Mouse (Mus musculus): ENCODE measurements at regions not wholly inside any gene's neighbourhood (a gene's known extent, or its start where the extent isn't known, plus 50 kb on each side); places are given as distances from the start of the nearest gene placed in this dataset.
"Not testable (repeated sequence)": the region's sequence is repeated elsewhere in the genome, so short reads cannot be mapped to it uniquely, and the experiment has no call there.

GRCm38 (mm10) chr3:6427905-6428304, 192.3 kb downstream of the 1700008P02Rik start:
- no peak overlapping the region for H3K27ac ChIP-seq (ENCODE audit: low read depth, low read length)
- 62% methylated on average over 1 of the region's 1 CpGs for WGBS
- H3K27me3 ChIP-seq (replicated peaks; ENCODE audit: control insufficient read depth, insufficient read depth, low read length), result no peaks in the 10 kb centered on the region
- no peak overlapping the region for H3K4me2 ChIP-seq (ENCODE audit: low read length)
- no peak overlapping the region for H3K9ac ChIP-seq (ENCODE audit: low read length)
- H3K4me1 ChIP-seq (ENCODE audit: control insufficient read depth, insufficient read depth, low read length), result no peaks in the 10 kb centered on the region
- H3K4me3 ChIP-seq (ENCODE audit: low read depth, low read length), result no peak overlapping the region
- no peaks in the 10 kb centered on the region for H3K9me3 ChIP-seq (replicated peaks; ENCODE audit: control insufficient read depth, low read length)
- H3K36me3 ChIP-seq (ENCODE audit: control insufficient read depth, insufficient read depth, low read length), result no peaks in the 10 kb centered on the region
- DNase-seq (ENCODE audit: low spot score) (peak; percentile 10), ATAC-seq (no peak)

- H3K36me3 ChIP-seq (ENCODE audit: control insufficient read depth, insufficient read depth, low read length), result no peaks in the 10 kb centered on the region
- DNase-seq (ENCODE audit: low spot score) (no peak), ATAC-seq (no peak)
- no peak overlapping the region for H3K4me3 ChIP-seq (ENCODE audit: low read depth, low read length)
- no peak overlapping the region for H3K27ac ChIP-seq (ENCODE audit: low read depth, low read length)
- H3K4me1 ChIP-seq (ENCODE audit: control insufficient read depth, insufficient read depth, low read length), result no peaks in the 10 kb centered on the region
- no peaks in the 10 kb centered on the region for H3K9me3 ChIP-seq (replicated peaks; ENCODE audit: control insufficient read depth, low read length)
- H3K9ac ChIP-seq (ENCODE audit: low read length), result no peak overlapping the region
- H3K27me3 ChIP-seq (replicated peaks; ENCODE audit: control insufficient read depth, insufficient read depth, low read length), result no peaks in the 10 kb centered on the region
- H3K4me2 ChIP-seq (ENCODE audit: low read length), result no peak overlapping the region
These were observed 219.4 kb downstream of the 1700008P02Rik start for GRCm38 (mm10) chr3:6400871-6401270.

GRCm38 (mm10) chr3:6385669-6386068, 234.6 kb downstream of the 1700008P02Rik start:
- no peak for ATAC-seq
- no peak overlapping the region for H3K27ac ChIP-seq (ENCODE audit: low read depth, low read length)
- no peak overlapping the region for H3K9ac ChIP-seq (ENCODE audit: low read length)
- H3K9me3 ChIP-seq (replicated peaks; ENCODE audit: control insufficient read depth, low read length), result no peaks in the 10 kb centered on the region
- H3K4me1 ChIP-seq (ENCODE audit: control insufficient read depth, insufficient read depth, low read length), result no peaks in the 10 kb centered on the region
- no peaks in the 10 kb centered on the region for H3K36me3 ChIP-seq (ENCODE audit: control insufficient read depth, insufficient read depth, low read length)
- DNase-seq (ENCODE audit: low spot score), result no peak
- no peak overlapping the region for H3K4me3 ChIP-seq (ENCODE audit: low read depth, low read length)
- no peak overlapping the region for H3K4me2 ChIP-seq (ENCODE audit: low read length)
- H3K27me3 ChIP-seq (replicated peaks; ENCODE audit: control insufficient read depth, insufficient read depth, low read length), result no peaks in the 10 kb centered on the region

- Histone ChIP-seq H3K4me1 (ENCODE audit: control insufficient read depth, insufficient read depth, low read length) (no peaks in the 10 kb centered on the region), H3K27ac (ENCODE audit: low read depth, low read length) (no peak overlapping the region), H3K4me3 (ENCODE audit: low read depth, low read length) (no peak overlapping the region), H3K9me3 (replicated peaks; ENCODE audit: control insufficient read depth, low read length) (no peaks in the 10 kb centered on the region), H3K27me3 (replicated peaks; ENCODE audit: control insufficient read depth, insufficient read depth, low read length) (no peaks in the 10 kb centered on the region), H3K4me2 (ENCODE audit: low read length) (no peak overlapping the region), H3K9ac (ENCODE audit: low read length) (no peak overlapping the region), H3K36me3 (ENCODE audit: control insufficient read depth, insufficient read depth, low read length) (no peaks in the 10 kb centered on the region)
- ATAC-seq, result peak; percentile 71
- DNase-seq (ENCODE audit: low spot score), result peak; percentile 25
These were observed 237.3 kb downstream of the 1700008P02Rik start for GRCm38 (mm10) chr3:6382896-6383295.

- Histone ChIP-seq H3K4me3 (ENCODE audit: low read depth, low read length) (no peak overlapping the region), H3K9ac (ENCODE audit: low read length) (no peak overlapping the region), H3K9me3 (replicated peaks; ENCODE audit: control insufficient read depth, low read length) (no peaks in the 10 kb centered on the region), H3K4me1 (ENCODE audit: control insufficient read depth, insufficient read depth, low read length) (no peaks in the 10 kb centered on the region), H3K27ac (ENCODE audit: low read depth, low read length) (no peak overlapping the region), H3K4me2 (ENCODE audit: low read length) (no peak overlapping the region), H3K36me3 (ENCODE audit: control insufficient read depth, insufficient read depth, low read length) (no peaks in the 10 kb centered on the region), H3K27me3 (replicated peaks; ENCODE audit: control insufficient read depth, insufficient read depth, low read length) (no peaks in the 10 kb centered on the region)
- WGBS, result 79% methylated on average over 1 of the region's 1 CpGs
- DNase-seq (ENCODE audit: low spot score) (no peak), ATAC-seq (no peak)
These were observed 237.9 kb downstream of the 1700008P02Rik start for GRCm38 (mm10) chr3:6382296-6382695.

- 65% methylated on average over 5 of the region's 5 CpGs for WGBS
- no peaks in the 10 kb centered on the region for H3K36me3 ChIP-seq (ENCODE audit: control insufficient read depth, insufficient read depth, low read length)
- H3K9ac ChIP-seq (ENCODE audit: low read length), result no peak overlapping the region
- no peaks in the 10 kb centered on the region for H3K4me1 ChIP-seq (ENCODE audit: control insufficient read depth, insufficient read depth, low read length)
- DNase-seq (ENCODE audit: low spot score), result no peak
- no peak for ATAC-seq
- no peaks in the 10 kb centered on the region for H3K9me3 ChIP-seq (replicated peaks; ENCODE audit: control insufficient read depth, low read length)
- no peak overlapping the region for H3K4me2 ChIP-seq (ENCODE audit: low read length)
- no peaks in the 10 kb centered on the region for H3K27me3 ChIP-seq (replicated peaks; ENCODE audit: control insufficient read depth, insufficient read depth, low read length)
- no peak overlapping the region for H3K4me3 ChIP-seq (ENCODE audit: low read depth, low read length)
- H3K27ac ChIP-seq (ENCODE audit: low read depth, low read length), result no peak overlapping the region
These were observed 238.5 kb downstream of the 1700008P02Rik start for GRCm38 (mm10) chr3:6381732-6382131.

- not testable (repeated sequence) for DNase-seq (ENCODE audit: low spot score); H3K27ac ChIP-seq (ENCODE audit: low read depth, low read length); H3K4me2 ChIP-seq (ENCODE audit: low read length); ATAC-seq; H3K9ac ChIP-seq (ENCODE audit: low read length); H3K36me3 ChIP-seq (ENCODE audit: control insufficient read depth, insufficient read depth, low read length); H3K27me3 ChIP-seq (replicated peaks; ENCODE audit: control insufficient read depth, insufficient read depth, low read length); H3K4me1 ChIP-seq (ENCODE audit: control insufficient read depth, insufficient read depth, low read length); H3K4me3 ChIP-seq (ENCODE audit: low read depth, low read length); H3K9me3 ChIP-seq (replicated peaks; ENCODE audit: control insufficient read depth, low read length)
- WGBS, result 100% methylated on average over 1 of the region's 21 CpGs
These were observed 281.2 kb downstream of the 1700008P02Rik start for GRCm38 (mm10) chr3:6339001-6339400.

- H3K4me1 ChIP-seq (ENCODE audit: control insufficient read depth, insufficient read depth, low read length), result no peaks in the 10 kb centered on the region
- H3K36me3 ChIP-seq (ENCODE audit: control insufficient read depth, insufficient read depth, low read length), result no peaks in the 10 kb centered on the region
- H3K9me3 ChIP-seq (replicated peaks; ENCODE audit: control insufficient read depth, low read length), result no peaks in the 10 kb centered on the region
- H3K27ac ChIP-seq (ENCODE audit: low read depth, low read length), result no peak overlapping the region
- no peaks in the 10 kb centered on the region for H3K27me3 ChIP-seq (replicated peaks; ENCODE audit: control insufficient read depth, insufficient read depth, low read length)
- H3K4me3 ChIP-seq (ENCODE audit: low read depth, low read length), result no peak overlapping the region
- H3K9ac ChIP-seq (ENCODE audit: low read length), result no peak overlapping the region
- ATAC-seq (no peak), DNase-seq (ENCODE audit: low spot score) (no peak)
- H3K4me2 ChIP-seq (ENCODE audit: low read length), result no peak overlapping the region
- 78% methylated on average over 6 of the region's 6 CpGs for WGBS
These were observed 299.3 kb downstream of the 1700008P02Rik start for GRCm38 (mm10) chr3:6320818-6321504.

GRCm38 (mm10) chr3:6289500-6289899, 330.7 kb downstream of the 1700008P02Rik start:
- Histone ChIP-seq H3K4me2 (ENCODE audit: low read length) (no peak overlapping the region), H3K27me3 (replicated peaks; ENCODE audit: control insufficient read depth, insufficient read depth, low read length) (no peaks in the 10 kb centered on the region), H3K4me1 (ENCODE audit: control insufficient read depth, insufficient read depth, low read length) (no peaks in the 10 kb centered on the region), H3K9ac (ENCODE audit: low read length) (no peak overlapping the region), H3K36me3 (ENCODE audit: control insufficient read depth, insufficient read depth, low read length) (no peaks in the 10 kb centered on the region), H3K9me3 (replicated peaks; ENCODE audit: control insufficient read depth, low read length) (no peaks in the 10 kb centered on the region), H3K4me3 (ENCODE audit: low read depth, low read length) (no peak overlapping the region), H3K27ac (ENCODE audit: low read depth, low read length) (no peak overlapping the region)
- ATAC-seq, result no peak
- DNase-seq (ENCODE audit: low spot score), result no peak
